In genomic region chr11:102117386-102117785, GRCm38 (mm10) we compare ENCODE assay signal across 29 mouse cellular contexts. TPM values are rescaled to one million over a fixed set of nuclear protein-coding genes. Genes with fewer than 3 reads are reported as not detected.
DNase-seq lines count a peak whose midpoint lies in the region; ATAC-seq and TF ChIP-seq lines count a peak whose summit lies in the region.
"Had no signal": no experiment of that assay in that cellular context is flagged by ENCODE, and none has a peak within 500 bp of the region (broad histone marks: within the 10 kb centered on the region; RNA-seq: fewer than 3 reads in every experiment).

No protein-coding gene starts in this region.

- no peak overlapping the region for H3K9ac ChIP-seq in intestine, postnatal 0 days (ENCODE audit: low read depth, low read length)
- H3K9ac ChIP-seq in intestine, embryonic 15.5 days = no peak overlapping the region
- H3K9ac ChIP-seq in liver, embryonic 14.5 days (replicated peaks) = no peak overlapping the region
- no peak overlapping the region for H3K9ac ChIP-seq in stomach, postnatal 0 days (ENCODE audit: low read length)
- H3K9ac ChIP-seq: forebrain, embryonic 13.5 days; forebrain, postnatal 0 days; heart, embryonic 12.5 days; hindbrain, embryonic 14.5 days had no signal

- ATAC-seq in intestine, postnatal 0 days = peak; percentile 31; the same call in 1 of the 2 replicates
- no peak for ATAC-seq in intestine, embryonic 15.5 days
- ATAC-seq in liver, embryonic 14.5 days (ENCODE audit: insufficient read depth) = peak; percentile 74
- ATAC-seq in stomach, postnatal 0 days (ENCODE audit: low FRiP score, low TSS enrichment) = peak; percentile 83
- ATAC-seq: CD4-positive, CD25-positive, alpha-beta regulatory T cell, adult 4 months; forebrain, embryonic 13.5 days; forebrain, postnatal 0 days; Patski had no signal

- H3K27me3 ChIP-seq in intestine, postnatal 0 days (replicated peaks; ENCODE audit: control insufficient read depth, insufficient read depth, low read length) = peaks cover 4% of the 10 kb centered on the region; the same call in 1 of the 2 replicates
- no peaks in the 10 kb centered on the region for H3K27me3 ChIP-seq in intestine, embryonic 15.5 days (replicated peaks)
- H3K27me3 ChIP-seq in liver, embryonic 14.5 days (ENCODE audit: control insufficient read depth, insufficient read depth, low read length) = peaks cover 5% of the 10 kb centered on the region
- H3K27me3 ChIP-seq in stomach, postnatal 0 days (ENCODE audit: control insufficient read depth, insufficient read depth, low read length) = no peaks in the 10 kb centered on the region
- H3K27me3 ChIP-seq in midbrain, embryonic 10.5 days (ENCODE audit: low read depth, poor library complexity, severe bottlenecking) = no peaks in the 10 kb centered on the region

- H3K4me3 ChIP-seq in intestine, postnatal 0 days (ENCODE audit: low read depth, low read length) = no peak overlapping the region
- no peak overlapping the region for H3K4me3 ChIP-seq in intestine, embryonic 15.5 days (replicated peaks)
- no peak overlapping the region for H3K4me3 ChIP-seq in liver, embryonic 14.5 days (ENCODE audit: insufficient read depth in 1 of 2, low read depth in 2 of 2, low read length in 2 of 2)
- H3K4me3 ChIP-seq in stomach, postnatal 0 days (ENCODE audit: low read depth, low read length) = no peak overlapping the region
- H3K4me3 ChIP-seq in midbrain, embryonic 10.5 days = no peak overlapping the region
- H3K4me3 ChIP-seq in layer of hippocampus, adult 2 months = no peak overlapping the region
- H3K4me3 ChIP-seq: embryonic facial prominence, embryonic 10.5 days; forebrain, embryonic 13.5 days; heart, embryonic 12.5 days; hindbrain, embryonic 10.5 days had no signal

- TF ChIP-seq EP300 in liver, embryonic 14.5 days (IDR thresholded peaks at IDR 0.05; ENCODE audit: low read depth) = no peak
- TF ChIP-seq EP300 in stomach, postnatal 0 days (optimal IDR thresholded peaks at IDR 0.05) = no peak

- 57% methylated on average over 6 of the region's 6 CpGs for WGBS in intestine, postnatal 0 days
- 77% methylated on average over 6 of the region's 6 CpGs for WGBS in intestine, embryonic 15.5 days
- 44% methylated on average over 6 of the region's 6 CpGs for WGBS in liver, embryonic 14.5 days (ENCODE audit: insufficient replicate concordance)
- 61% methylated on average over 6 of the region's 6 CpGs for WGBS in stomach, postnatal 0 days
- 87% methylated on average over 6 of the region's 6 CpGs for WGBS in midbrain, embryonic 10.5 days

- peak; percentile 69 for DNase-seq in c-Kit-positive CD71-positive TER-119-positive erythroid progenitor cells, embryonic 14.5 days (ENCODE audit: low spot score)
- peak in 1 of 3 experiments; percentile 67 for DNase-seq in liver, embryonic 14.5 days (ENCODE audit: low read depth in 3 of 3, low spot score in 3 of 3)
- peak; percentile 51 for DNase-seq in stomach, postnatal 0 days (ENCODE audit: low spot score)
- no peak for DNase-seq in midbrain, embryonic 10.5 days (ENCODE audit: low spot score)
- no peak for DNase-seq in layer of hippocampus, adult 2 months (ENCODE audit: low spot score in 2 of 2)
- DNase-seq in T-cell, adult 2 months (ENCODE audit: low spot score) = no peak
- DNase-seq: adrenal gland, adult 8-10 months; adrenal gland, postnatal 36 days; B cell, adult 2 months; cerebellum, adult 18-20 months; cerebellum, adult 9-11 months; forebrain, postnatal 0 days; gastrocnemius, postnatal 14 days had no signal

- no peak overlapping the region for H3K4me2 ChIP-seq in intestine, postnatal 0 days (replicated peaks; ENCODE audit: low read depth)
- no peak overlapping the region for H3K4me2 ChIP-seq in intestine, embryonic 15.5 days (replicated peaks)
- peak overlapping the region; percentile 34 for H3K4me2 ChIP-seq in liver, embryonic 14.5 days (ENCODE audit: low read depth)
- H3K4me2 ChIP-seq in stomach, postnatal 0 days (replicated peaks; ENCODE audit: low read depth) = no peak overlapping the region
- H3K4me2 ChIP-seq: forebrain, embryonic 13.5 days; heart, embryonic 12.5 days; hindbrain, embryonic 14.5 days had no signal

- no peaks in the 10 kb centered on the region for H3K9me3 ChIP-seq in intestine, postnatal 0 days (ENCODE audit: control insufficient read depth)
- no peaks in the 10 kb centered on the region for H3K9me3 ChIP-seq in intestine, embryonic 15.5 days
- no peaks in the 10 kb centered on the region; the same call in none of the 2 replicates for H3K9me3 ChIP-seq in liver, embryonic 14.5 days (ENCODE audit: control insufficient read depth, low read length)
- no peaks in the 10 kb centered on the region for H3K9me3 ChIP-seq in stomach, postnatal 0 days (ENCODE audit: control insufficient read depth, low read length)
- H3K9me3 ChIP-seq in midbrain, embryonic 10.5 days (replicated peaks) = no peaks in the 10 kb centered on the region
- H3K9me3 ChIP-seq: forebrain, embryonic 13.5 days; heart, embryonic 12.5 days had no signal

- H3K36me3 ChIP-seq in intestine, postnatal 0 days (ENCODE audit: control insufficient read depth, insufficient read depth) = no peaks in the 10 kb centered on the region
- H3K36me3 ChIP-seq in intestine, embryonic 15.5 days = no peaks in the 10 kb centered on the region
- H3K36me3 ChIP-seq in liver, embryonic 14.5 days (replicated peaks; ENCODE audit: control insufficient read depth, insufficient read depth, low read depth) = no peaks in the 10 kb centered on the region
- no peaks in the 10 kb centered on the region for H3K36me3 ChIP-seq in stomach, postnatal 0 days (ENCODE audit: control insufficient read depth, insufficient read depth, low read length)
- H3K36me3 ChIP-seq in midbrain, embryonic 10.5 days = no peaks in the 10 kb centered on the region
- H3K36me3 ChIP-seq: embryonic facial prominence, embryonic 10.5 days; heart, embryonic 12.5 days; hindbrain, embryonic 10.5 days had no signal

- H3K27ac ChIP-seq in intestine, postnatal 0 days (ENCODE audit: low read depth, low read length) = no peak overlapping the region
- H3K27ac ChIP-seq in intestine, embryonic 15.5 days = no peak overlapping the region
- peak overlapping the region; percentile 41 for H3K27ac ChIP-seq in liver, embryonic 14.5 days
- no peak overlapping the region for H3K27ac ChIP-seq in stomach, postnatal 0 days (replicated peaks)
- H3K27ac ChIP-seq in midbrain, embryonic 10.5 days (replicated peaks) = no peak overlapping the region
- no peak overlapping the region for H3K27ac ChIP-seq in layer of hippocampus, adult 2 months
- H3K27ac ChIP-seq: embryonic facial prominence, embryonic 10.5 days; forebrain, embryonic 13.5 days; hindbrain, embryonic 10.5 days; hindbrain, embryonic 14.5 days had no signal

- H3K4me1 ChIP-seq in intestine, postnatal 0 days (replicated peaks; ENCODE audit: control insufficient read depth, insufficient read depth, low read length) = no peaks in the 10 kb centered on the region
- no peaks in the 10 kb centered on the region for H3K4me1 ChIP-seq in intestine, embryonic 15.5 days (replicated peaks)
- peaks cover 14 to 24% of the 10 kb centered on the region in 2 experiments for H3K4me1 ChIP-seq in liver, embryonic 14.5 days (replicated peaks; ENCODE audit: control insufficient read depth in 2 of 2, insufficient read depth in 2 of 2, low read length in 1 of 2)
- no peaks in the 10 kb centered on the region for H3K4me1 ChIP-seq in stomach, postnatal 0 days (replicated peaks; ENCODE audit: control insufficient read depth, insufficient read depth)
- peaks cover 6% of the 10 kb centered on the region for H3K4me1 ChIP-seq in midbrain, embryonic 10.5 days
- H3K4me1 ChIP-seq: embryonic facial prominence, embryonic 10.5 days; forebrain, embryonic 13.5 days; heart, embryonic 12.5 days had no signal

- TF ChIP-seq CTCF in intestine, postnatal 0 days (IDR thresholded peaks at IDR 0.05; ENCODE audit: low read depth) = no peak
- TF ChIP-seq CTCF in liver, embryonic 14.5 days (IDR thresholded peaks at IDR 0.05; ENCODE audit: low read depth) = no peak
- no peak for TF ChIP-seq CTCF in stomach, postnatal 0 days (IDR thresholded peaks at IDR 0.05; ENCODE audit: low read depth)
- TF ChIP-seq CTCF in layer of hippocampus, adult 2 months (conservative IDR thresholded peaks at IDR 0.05) = no peak

RNA-seq across cellular contexts. Expression of gene Pyy, which starts 9.8 kb away (rescaled TPM):
- polyA plus RNA-seq in intestine, postnatal 0 days (2015; fragmentation: Nextera tagmentation; extraction: Ambion mirVana) = 181 and 192 TPM in 2 replicates
- polyA plus RNA-seq in intestine, embryonic 15.5 days (2015; fragmentation: Nextera tagmentation; extraction: Ambion mirVana) = 57.2 and 75.0 TPM in 2 replicates
- 0.22 and 0.57 TPM in 2 replicates for polyA plus RNA-seq in liver, embryonic 14.5 days (2012; rRNA removed)
- not detected in 2 replicates for polyA plus RNA-seq in liver, embryonic 14.5 days (2014; fragmentation: Nextera tagmentation; extraction: Ambion mirVana)
- polyA plus RNA-seq in stomach, postnatal 0 days (2015; fragmentation: Nextera tagmentation; extraction: Ambion mirVana) = 63.0 and 64.3 TPM in 2 replicates
- polyA plus RNA-seq in midbrain, embryonic 10.5 days (2016; fragmentation: Nextera tagmentation; extraction: Ambion mirVana) = not detected in 2 replicates
- total RNA-seq in layer of hippocampus, adult 2 months (2021) = not detected
- total RNA-seq: adrenal gland, adult 8-10 months; adrenal gland, postnatal 36 days; forebrain, postnatal 0 days; gastrocnemius, adult 18-20 months; gastrocnemius, postnatal 14 days; granulocyte monocyte progenitor cell, adult 5-6 weeks; heart, adult 8-10 months; heart, postnatal 25 days; MEL had no signal
- polyA plus RNA-seq: CD4-positive, CD25-positive, alpha-beta regulatory T cell, adult 4 months; forebrain, embryonic 13.5 days; forebrain, postnatal 0 days; heart, embryonic 12.5 days; heart, embryonic 16.5 days; Patski had no signal

RNA-seq across cellular contexts. Expression of gene Ppy, which starts 16.3 kb away (rescaled TPM):
- 1.2 and 3.4 TPM in 2 replicates for polyA plus RNA-seq in intestine, postnatal 0 days (2015; fragmentation: Nextera tagmentation; extraction: Ambion mirVana)
- 4.5 and 6.2 TPM in 2 replicates for polyA plus RNA-seq in intestine, embryonic 15.5 days (2015; fragmentation: Nextera tagmentation; extraction: Ambion mirVana)
- polyA plus RNA-seq in liver, embryonic 14.5 days (2012; rRNA removed) = not detected in 2 replicates
- polyA plus RNA-seq in liver, embryonic 14.5 days (2014; fragmentation: Nextera tagmentation; extraction: Ambion mirVana) = not detected in 2 replicates
- polyA plus RNA-seq in stomach, postnatal 0 days (2015; fragmentation: Nextera tagmentation; extraction: Ambion mirVana) = 3.3 and 5.4 TPM in 2 replicates
- polyA plus RNA-seq in midbrain, embryonic 10.5 days (2016; fragmentation: Nextera tagmentation; extraction: Ambion mirVana) = not detected in 2 replicates
- total RNA-seq in layer of hippocampus, adult 2 months (2021) = not detected
- total RNA-seq: adrenal gland, adult 8-10 months; adrenal gland, postnatal 36 days; forebrain, postnatal 0 days; gastrocnemius, adult 18-20 months; gastrocnemius, postnatal 14 days; granulocyte monocyte progenitor cell, adult 5-6 weeks; heart, adult 8-10 months; heart, postnatal 25 days; MEL had no signal
- polyA plus RNA-seq: CD4-positive, CD25-positive, alpha-beta regulatory T cell, adult 4 months; embryonic facial prominence, embryonic 10.5 days; embryonic facial prominence, embryonic 14.5 days; forebrain, embryonic 13.5 days; forebrain, postnatal 0 days; heart, embryonic 12.5 days; heart, embryonic 16.5 days; hindbrain, embryonic 10.5 days; hindbrain, embryonic 14.5 days; Patski had no signal

RNA-seq across cellular contexts. Expression of gene Nags, which starts 27.9 kb away (rescaled TPM):
- polyA plus RNA-seq in intestine, postnatal 0 days (2015; fragmentation: Nextera tagmentation; extraction: Ambion mirVana) = 37.9 and 40.4 TPM in 2 replicates
- 24.0 and 25.6 TPM in 2 replicates for polyA plus RNA-seq in intestine, embryonic 15.5 days (2015; fragmentation: Nextera tagmentation; extraction: Ambion mirVana)
- 10.1 and 11.3 TPM in 2 replicates for polyA plus RNA-seq in liver, embryonic 14.5 days (2012; rRNA removed)
- polyA plus RNA-seq in liver, embryonic 14.5 days (2014; fragmentation: Nextera tagmentation; extraction: Ambion mirVana) = 7.2 and 7.5 TPM in 2 replicates
- polyA plus RNA-seq in stomach, postnatal 0 days (2015; fragmentation: Nextera tagmentation; extraction: Ambion mirVana) = 0.07 TPM in 1 of 2 replicates, not detected in the other
- 0.10 TPM in 1 of 2 replicates, not detected in the other for polyA plus RNA-seq in midbrain, embryonic 10.5 days (2016; fragmentation: Nextera tagmentation; extraction: Ambion mirVana)
- not detected for total RNA-seq in layer of hippocampus, adult 2 months (2021)
- total RNA-seq: gastrocnemius, adult 18-20 months; gastrocnemius, postnatal 14 days; granulocyte monocyte progenitor cell, adult 5-6 weeks; heart, postnatal 25 days had no signal
- polyA plus RNA-seq: CD4-positive, CD25-positive, alpha-beta regulatory T cell, adult 4 months; embryonic facial prominence, embryonic 10.5 days; forebrain, embryonic 13.5 days; hindbrain, embryonic 10.5 days; hindbrain, embryonic 14.5 days; Patski had no signal

RNA-seq across cellular contexts. Expression of gene Mpp2, which starts 29.1 kb away (rescaled TPM):
- polyA plus RNA-seq in intestine, postnatal 0 days (2015; fragmentation: Nextera tagmentation; extraction: Ambion mirVana) = 1.7 and 2.2 TPM in 2 replicates
- 6.2 and 6.8 TPM in 2 replicates for polyA plus RNA-seq in intestine, embryonic 15.5 days (2015; fragmentation: Nextera tagmentation; extraction: Ambion mirVana)
- 11.9 and 13.1 TPM in 2 replicates for polyA plus RNA-seq in liver, embryonic 14.5 days (2012; rRNA removed)
- polyA plus RNA-seq in liver, embryonic 14.5 days (2014; fragmentation: Nextera tagmentation; extraction: Ambion mirVana) = 7.4 and 10.6 TPM in 2 replicates
- polyA plus RNA-seq in stomach, postnatal 0 days (2015; fragmentation: Nextera tagmentation; extraction: Ambion mirVana) = 2.8 and 3.4 TPM in 2 replicates
- 15.5 and 18.7 TPM in 2 replicates for polyA plus RNA-seq in midbrain, embryonic 10.5 days (2016; fragmentation: Nextera tagmentation; extraction: Ambion mirVana)
- 100 to 1,000 TPM; 147 to 149 TPM for total RNA-seq in layer of hippocampus, adult 2 months (2021)
- total RNA-seq: granulocyte monocyte progenitor cell, adult 5-6 weeks had no signal

RNA-seq across cellular contexts. Expression of gene Tmem101, which starts 38.8 kb away (rescaled TPM):
- 10.9 and 11.4 TPM in 2 replicates for polyA plus RNA-seq in intestine, postnatal 0 days (2015; fragmentation: Nextera tagmentation; extraction: Ambion mirVana)
- polyA plus RNA-seq in intestine, embryonic 15.5 days (2015; fragmentation: Nextera tagmentation; extraction: Ambion mirVana) = 23.8 and 26.4 TPM in 2 replicates
- 8.9 and 9.2 TPM in 2 replicates for polyA plus RNA-seq in liver, embryonic 14.5 days (2012; rRNA removed)
- polyA plus RNA-seq in liver, embryonic 14.5 days (2014; fragmentation: Nextera tagmentation; extraction: Ambion mirVana) = 7.8 and 8.5 TPM in 2 replicates
- polyA plus RNA-seq in stomach, postnatal 0 days (2015; fragmentation: Nextera tagmentation; extraction: Ambion mirVana) = 13.8 and 14.5 TPM in 2 replicates
- polyA plus RNA-seq in midbrain, embryonic 10.5 days (2016; fragmentation: Nextera tagmentation; extraction: Ambion mirVana) = 40.4 and 42.3 TPM in 2 replicates
- 10 to 100 TPM; 26.5 to 27.1 TPM for total RNA-seq in layer of hippocampus, adult 2 months (2021)

Comparison
In these comparisons a context has a peak if more than half of its experiments do, and no peak if none do; other contexts are left out.
1. DNase-seq: peak in c-Kit-positive CD71-positive TER-119-positive erythroid progenitor cells, embryonic 14.5 days (single experiment) and stomach, postnatal 0 days (single experiment); none in midbrain, embryonic 10.5 days (single experiment), layer of hippocampus, adult 2 months (0 of 2) and T-cell, adult 2 months (single experiment).
2. RNA of gene Pyy, which starts 9.8 kb away (polyA plus RNA-seq): 181 to 192 TPM in intestine, postnatal 0 days, 63.0 to 64.3 TPM in stomach, postnatal 0 days and 57.2 to 75.0 TPM in intestine, embryonic 15.5 days; 0.22 to 0.57 TPM in liver, embryonic 14.5 days and not detected in midbrain, embryonic 10.5 days; every median in the first group is over 10 times any median in the second.